Mouse (Mus musculus): Measurements from ENCODE around the gene 3830406C13Rik. TPM values are rescaled to one million over a fixed set of nuclear protein-coding genes. Genes with fewer than 3 reads are reported as not detected.
A peak's percentile ranks its signal among the peaks of the same experiment; 100 is the strongest.

The 3830406C13Rik gene
- total RNA-seq, 2 experiments from 2014 or later, result 10.9 to 18.5 TPM

DNA sequence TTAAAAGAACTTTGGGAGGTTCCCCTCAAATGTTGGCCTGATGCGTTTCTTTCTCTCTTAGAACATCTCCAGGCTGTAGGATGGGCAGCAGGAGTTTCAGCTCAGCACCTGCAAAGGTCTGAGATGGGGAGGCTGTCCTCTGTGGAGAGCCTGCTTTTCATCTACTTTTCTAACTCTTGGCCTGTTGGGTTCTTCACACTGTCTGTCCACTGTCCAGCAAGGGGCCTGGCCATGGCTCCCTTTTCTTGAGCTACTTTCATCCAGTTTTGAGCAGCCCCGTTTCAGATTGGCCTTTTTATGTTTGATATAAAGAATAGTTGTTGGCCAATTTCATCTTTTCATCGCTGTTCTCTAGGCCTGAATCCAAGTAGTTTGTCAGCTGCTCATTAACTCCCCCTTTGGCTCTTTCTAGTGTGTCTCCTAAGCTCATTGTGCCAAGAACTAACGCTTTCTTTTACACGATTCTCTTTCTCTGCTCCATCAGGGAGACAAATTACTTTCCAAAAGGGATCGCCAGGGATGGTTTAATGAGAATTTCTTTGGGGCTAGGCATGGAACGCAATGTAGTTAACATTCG is 53.5 kb downstream of the 3830406C13Rik start:
- H3K27ac ChIP-seq, result no peak overlapping the region
- intact Hi-C loops (cut with DNase I), result no loop called here
- no peak for DNase-seq
- H3K4me3 ChIP-seq, result no peak overlapping the region
- no peak for TF ChIP-seq CTCF (IDR thresholded peaks at IDR 0.05)

GRCm38 (mm10) chr14:12337998-12338809 is 54.2 kb downstream of the 3830406C13Rik start:
- Histone ChIP-seq H3K4me3 (no peak overlapping the region), H3K27ac (no peak overlapping the region)
- intact Hi-C loops (cut with DNase I), result no loop called here
- DNase-seq, result no peak
- TF ChIP-seq CTCF (IDR thresholded peaks at IDR 0.05), result no peak

GRCm38 (mm10) chr14:12338811-12339565 is 55.0 kb downstream of the 3830406C13Rik start:
- TF ChIP-seq CTCF (IDR thresholded peaks at IDR 0.05), result no peak

GRCm38 (mm10) chr14:12340238-12341074 is 56.5 kb downstream of the 3830406C13Rik start:
- DNase-seq, result no peak
- H3K4me3 ChIP-seq, result peak overlapping the region; percentile 52
- TF ChIP-seq CTCF (IDR thresholded peaks at IDR 0.05), result no peak
- intact Hi-C loops (cut with DNase I), result no loop called here
- H3K27ac ChIP-seq, result no peak overlapping the region

More at GRCm38 (mm10) chr14:12338811-12339565, 55.0 kb downstream of the 3830406C13Rik start:
- intact Hi-C loops (cut with DNase I), result no loop called here
- Histone ChIP-seq H3K27ac (no peak overlapping the region), H3K4me3 (no peak overlapping the region)
- DNase-seq, result no peak

DNA sequence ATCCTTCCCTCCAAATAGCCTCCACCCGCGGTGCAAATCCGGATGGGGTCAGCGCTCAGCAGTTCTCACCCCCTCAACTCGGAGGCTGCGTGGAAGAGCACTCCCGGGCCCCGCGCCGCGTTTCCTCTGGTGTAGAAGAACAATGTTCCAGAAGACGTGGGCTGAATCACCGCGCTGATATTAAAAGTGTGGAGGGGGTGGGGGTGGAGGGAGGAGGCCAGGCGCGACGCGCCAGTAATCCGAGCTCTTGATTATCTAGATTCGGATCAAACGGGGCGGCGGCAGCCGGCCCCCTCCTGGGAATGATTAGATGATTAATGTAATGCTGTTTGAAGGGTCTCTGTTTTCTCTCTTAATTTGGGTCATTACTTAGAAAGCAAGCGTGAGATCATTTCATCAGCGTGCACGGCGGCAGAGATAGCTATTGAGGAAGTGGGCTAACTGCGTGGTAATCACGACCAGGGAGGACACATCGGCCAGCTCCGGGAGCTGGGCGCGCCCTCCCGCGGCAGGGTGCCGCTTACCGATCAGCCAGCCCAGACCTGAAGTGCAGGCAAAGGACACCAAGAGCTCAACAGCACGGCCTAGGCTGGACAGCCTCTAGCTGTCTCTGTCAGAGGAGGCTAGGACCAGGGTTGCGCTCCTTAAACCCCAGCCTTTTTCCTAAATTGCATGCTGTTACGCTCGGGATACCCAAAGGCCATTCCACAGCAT is 57.3 kb downstream of the 3830406C13Rik start:
- intact Hi-C loops (cut with DNase I), result no loop called here
- Histone ChIP-seq H3K27ac (no peak overlapping the region), H3K4me3 (peak overlapping the region; percentile 52)
- DNase-seq, result peak; percentile 22
- peak; percentile 30; the same call in 1 of the 2 replicates for TF ChIP-seq CTCF (IDR thresholded peaks at IDR 0.05)

- TF ChIP-seq CTCF (IDR thresholded peaks at IDR 0.05), result no peak
- no peak overlapping the region for H3K27ac ChIP-seq
- intact Hi-C loops (cut with DNase I), result no loop called here
- peak overlapping the region; percentile 52; the same call in 1 of the 2 replicates for H3K4me3 ChIP-seq
- no peak for DNase-seq
Observed at GRCm38 (mm10) chr14:12341789-12342457, 58.0 kb downstream of the 3830406C13Rik start.

GRCm38 (mm10) chr14:12342458-12343131 is 58.6 kb downstream of the 3830406C13Rik start:
- H3K4me3 ChIP-seq, result no peak overlapping the region
- TF ChIP-seq CTCF (IDR thresholded peaks at IDR 0.05), result no peak
- intact Hi-C loops (cut with DNase I), result no loop called here

GRCm38 (mm10) chr14:12343451-12343941 is 59.5 kb downstream of the 3830406C13Rik start:
- H3K27ac ChIP-seq, result no peak overlapping the region
- DNase-seq, result no peak
- H3K4me3 ChIP-seq, result no peak overlapping the region
- no peak for TF ChIP-seq CTCF (IDR thresholded peaks at IDR 0.05)
- intact Hi-C loops (cut with DNase I), result no loop called here

More at GRCm38 (mm10) chr14:12342458-12343131, 58.6 kb downstream of the 3830406C13Rik start:
- no peak for DNase-seq
- H3K27ac ChIP-seq, result no peak overlapping the region

DNA sequence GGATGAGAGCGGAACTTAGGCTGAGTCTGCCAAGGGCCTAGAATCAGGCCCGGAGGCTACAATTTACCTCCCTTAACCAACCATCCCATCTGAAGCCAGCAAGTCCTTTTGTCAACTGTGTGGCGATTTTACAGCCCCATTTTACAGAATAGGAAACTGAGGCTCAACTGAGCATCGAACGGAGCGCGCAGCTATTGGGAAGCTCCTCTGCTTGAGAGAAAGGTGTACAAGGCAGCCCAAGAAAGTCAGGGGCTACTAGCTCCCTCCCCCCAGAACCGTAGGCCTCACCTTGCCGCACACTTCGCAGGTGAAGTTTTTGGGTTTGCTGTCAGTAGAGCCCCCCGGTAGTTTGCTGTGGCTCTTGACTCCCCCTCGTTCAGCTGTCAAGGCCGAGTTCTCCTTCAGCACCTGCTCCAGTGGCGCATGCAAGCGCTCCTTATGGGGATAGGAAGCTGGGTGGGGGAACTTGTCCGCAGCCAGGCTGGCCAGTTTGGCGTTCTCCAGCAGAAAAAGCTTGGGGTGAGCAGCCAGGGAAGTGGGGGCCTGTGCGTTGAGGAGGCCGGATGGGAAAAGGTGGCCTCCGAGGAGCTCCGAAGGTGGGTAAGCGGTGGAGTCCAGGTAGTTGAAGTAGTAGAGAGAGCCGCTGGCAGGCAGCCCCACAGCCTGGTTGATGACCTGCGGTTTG is 60.2 kb downstream of the 3830406C13Rik start:
- TF ChIP-seq CTCF (IDR thresholded peaks at IDR 0.05), result no peak
- no peak for DNase-seq
- intact Hi-C loops (cut with DNase I), result no loop called here
- H3K4me3 ChIP-seq, result peak overlapping the region; percentile 37
- no peak overlapping the region for H3K27ac ChIP-seq

- TF ChIP-seq CTCF (IDR thresholded peaks at IDR 0.05), result no peak
- no peak overlapping the region for H3K27ac ChIP-seq
- intact Hi-C loops (cut with DNase I), result no loop called here
- no peak for DNase-seq
- H3K4me3 ChIP-seq, result peak overlapping the region; percentile 37
Observed at GRCm38 (mm10) chr14:12344746-12345240, 60.8 kb downstream of the 3830406C13Rik start.

Measured in gastrocnemius, adult 2 months (tissue).